Mouse (Mus musculus): ENCODE results near the gene Prkcd. TPM values are rescaled to one million over a fixed set of nuclear protein-coding genes. Genes with fewer than 3 reads are reported as not detected.

Prkcd gene
- total RNA-seq, 2 experiments from 2014 or later = 33.5 to 38.1 TPM

DNA sequence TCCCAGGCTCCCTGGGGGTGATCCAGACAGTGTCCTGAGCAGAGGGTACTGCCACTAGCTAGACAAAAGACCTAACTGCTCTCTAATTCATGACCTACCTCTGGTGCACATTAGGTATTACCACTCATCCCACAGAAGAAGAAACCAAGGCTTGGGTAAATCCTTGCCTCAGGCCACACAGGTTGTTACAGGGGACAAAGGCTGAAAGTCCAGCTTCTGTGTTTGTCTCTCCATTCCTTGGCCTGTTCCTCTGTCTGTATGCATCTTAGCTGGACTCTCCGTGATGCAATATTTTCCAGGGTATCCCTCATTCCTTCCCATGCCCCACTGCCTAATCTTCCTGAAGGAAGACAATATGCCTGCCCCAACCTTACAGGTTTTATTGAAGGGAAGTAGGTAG, 8.4 kb upstream of the Prkcd start:
- DNase-seq = no peak

DNA sequence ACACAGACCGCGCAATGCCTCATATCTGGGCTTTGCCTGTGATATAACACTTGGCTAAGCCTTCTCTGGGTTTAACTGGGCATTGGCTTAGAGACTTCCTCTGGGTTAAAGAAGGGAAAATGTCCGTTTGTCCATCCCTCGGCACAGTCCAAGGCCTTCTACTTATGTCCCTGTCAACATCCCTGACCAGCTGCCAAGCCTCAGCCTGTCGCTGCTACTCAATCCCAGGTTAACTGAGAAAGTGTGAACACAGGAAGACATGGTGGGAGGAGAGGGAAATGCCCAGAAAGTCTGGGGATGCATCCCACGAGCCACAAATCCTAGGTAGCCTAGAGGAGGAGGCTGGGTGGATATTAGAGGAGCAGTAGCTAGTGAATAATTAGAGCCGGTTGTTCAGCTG, 7.7 kb upstream of the Prkcd start:
- DNase-seq = no peak

DNA sequence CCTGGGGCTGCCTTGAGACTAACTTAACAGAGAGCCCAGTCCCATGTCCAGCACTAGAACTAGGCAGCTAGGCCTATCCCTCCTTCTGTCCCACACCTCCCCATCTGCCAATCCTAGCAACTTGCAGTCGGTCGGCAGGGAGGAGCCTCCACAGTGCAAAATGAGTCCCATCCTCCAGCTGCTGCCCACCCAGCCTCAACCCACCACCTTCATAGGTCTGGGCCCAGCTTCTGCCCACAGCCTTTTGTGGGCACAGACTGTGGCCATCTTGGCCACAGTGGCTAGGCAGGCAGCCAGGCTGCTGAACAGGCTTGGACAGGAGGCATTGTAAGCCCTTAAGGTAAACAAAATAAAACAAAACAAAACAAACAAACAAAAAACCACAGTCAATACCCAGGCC, 5.8 kb upstream of the Prkcd start:
- DNase-seq = no peak

DNA sequence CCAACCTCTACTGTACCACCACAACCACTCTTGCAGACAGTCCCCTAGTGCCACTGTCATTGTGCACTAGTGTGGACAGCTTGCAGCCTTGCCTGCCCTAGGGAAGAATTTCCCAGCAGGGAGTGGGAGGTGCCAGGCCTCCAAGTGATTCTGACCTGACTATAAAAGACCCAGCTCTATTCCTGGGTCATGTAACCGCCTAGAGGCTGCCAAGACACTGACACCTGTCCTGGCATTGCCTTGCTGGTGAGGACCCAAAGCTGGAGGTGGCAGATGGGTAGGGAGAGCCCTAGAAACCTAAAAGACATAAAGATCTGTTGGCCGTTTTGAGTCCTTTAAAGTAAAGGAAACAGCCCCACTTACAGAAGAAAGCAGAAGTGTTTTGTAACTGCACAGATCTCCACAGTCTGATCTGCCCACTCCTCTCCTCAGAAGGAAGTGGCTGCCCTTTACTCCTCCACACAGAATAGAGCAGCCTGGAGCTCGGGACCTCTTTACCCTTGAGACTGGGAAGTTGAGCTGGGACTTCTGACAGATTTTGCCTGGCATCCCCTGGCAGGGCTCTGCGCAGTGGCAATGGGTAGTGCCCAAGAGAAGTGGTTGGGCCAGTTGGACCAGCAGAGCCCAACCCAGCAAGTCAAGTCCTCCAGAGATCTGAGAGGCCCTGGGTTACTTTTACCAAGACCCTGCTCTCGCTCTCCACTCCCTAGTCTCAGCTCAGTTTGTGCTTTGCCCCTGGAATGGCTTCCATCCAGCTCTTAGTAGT, 5.0 kb upstream of the Prkcd start:
- DNase-seq = peak in 1 of 2 experiments; percentile 17

DNA sequence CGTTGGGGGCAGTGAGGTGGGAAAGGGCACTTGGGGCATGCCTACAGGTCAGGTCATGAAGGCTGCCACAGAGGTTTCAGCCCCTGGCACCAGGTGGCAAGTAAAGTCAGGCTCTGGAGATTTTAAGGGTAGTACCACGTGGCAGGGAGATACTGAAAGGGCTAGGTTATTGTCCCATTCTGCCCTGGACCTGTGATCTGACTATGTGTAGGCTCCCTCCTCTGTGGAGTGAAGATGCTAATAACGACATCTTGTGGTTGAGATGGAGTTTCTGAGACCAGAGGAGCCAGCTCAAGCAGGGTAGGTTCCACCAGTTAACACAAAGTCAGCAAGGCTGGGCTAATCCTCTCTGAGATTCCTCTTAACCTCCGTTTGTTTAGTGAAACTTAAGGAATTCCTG, 3.8 kb upstream of the Prkcd start:
- DNase-seq = no peak

DNA sequence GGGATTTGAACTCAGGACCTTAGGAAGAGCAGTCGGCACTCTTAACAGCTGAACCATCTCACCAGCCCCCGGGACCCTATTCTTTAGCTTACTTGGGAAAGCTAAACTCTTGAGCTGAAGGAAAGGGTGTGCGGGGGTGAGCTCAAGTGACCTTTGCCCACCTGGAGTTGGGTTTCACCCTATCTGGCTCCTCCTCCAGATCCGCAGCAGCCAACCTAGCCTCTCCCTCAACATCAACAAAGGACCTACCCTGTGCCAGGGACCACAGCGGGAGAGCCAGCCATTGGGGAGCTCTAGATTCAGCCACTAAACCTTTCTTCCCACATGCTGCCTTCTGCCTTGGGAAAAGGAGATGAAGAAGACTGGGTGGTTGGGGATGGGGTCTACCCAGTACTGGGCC, 2.2 kb upstream of the Prkcd start:
- no peak for DNase-seq

DNA sequence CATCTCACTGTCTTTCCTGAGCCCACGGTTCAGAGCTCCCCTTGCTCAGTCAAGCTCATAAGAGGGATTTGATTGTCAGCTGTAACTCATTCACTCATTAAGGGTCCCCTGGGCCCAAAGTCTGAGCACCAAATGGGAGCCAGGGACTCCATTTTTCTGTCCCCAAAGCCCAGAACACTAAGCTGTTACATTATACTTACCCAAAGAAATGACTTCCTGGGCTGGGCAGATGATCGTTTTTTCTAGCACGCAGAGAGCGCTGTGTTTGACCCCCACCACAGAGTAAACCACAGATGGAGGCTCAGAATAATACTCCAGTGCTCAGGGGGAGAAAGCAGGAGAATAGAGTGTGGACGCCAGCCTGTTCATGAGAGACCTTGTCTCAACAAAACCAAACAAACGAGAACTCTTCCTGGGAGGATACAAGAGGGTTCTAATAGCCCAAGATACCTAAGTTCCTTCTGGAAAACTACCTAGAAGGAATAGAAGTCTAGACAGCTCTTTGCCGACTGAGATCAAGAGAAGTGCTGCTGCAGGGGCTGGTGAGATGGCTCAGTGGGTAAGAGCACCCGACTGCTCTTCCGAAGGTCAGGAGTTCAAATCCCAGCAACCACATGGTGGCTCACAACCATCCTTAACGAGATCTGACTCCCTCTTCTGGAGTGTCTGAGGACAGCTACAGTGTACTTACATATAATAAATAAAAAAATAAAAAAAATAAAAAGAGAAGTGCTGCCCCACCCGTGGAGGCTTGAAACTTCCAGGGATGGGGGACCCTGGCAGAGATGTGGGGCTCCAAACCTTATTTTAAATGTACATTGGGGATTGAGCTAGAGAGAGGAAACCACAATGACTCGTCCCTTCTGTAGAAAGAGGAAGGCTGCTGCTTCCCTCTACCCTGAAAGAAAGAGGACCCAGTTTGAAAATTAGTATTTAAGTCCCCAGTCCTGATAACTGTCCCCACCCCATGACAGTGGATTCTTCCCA, 1.0 kb upstream of the Prkcd start:
- no peak for DNase-seq

DNA sequence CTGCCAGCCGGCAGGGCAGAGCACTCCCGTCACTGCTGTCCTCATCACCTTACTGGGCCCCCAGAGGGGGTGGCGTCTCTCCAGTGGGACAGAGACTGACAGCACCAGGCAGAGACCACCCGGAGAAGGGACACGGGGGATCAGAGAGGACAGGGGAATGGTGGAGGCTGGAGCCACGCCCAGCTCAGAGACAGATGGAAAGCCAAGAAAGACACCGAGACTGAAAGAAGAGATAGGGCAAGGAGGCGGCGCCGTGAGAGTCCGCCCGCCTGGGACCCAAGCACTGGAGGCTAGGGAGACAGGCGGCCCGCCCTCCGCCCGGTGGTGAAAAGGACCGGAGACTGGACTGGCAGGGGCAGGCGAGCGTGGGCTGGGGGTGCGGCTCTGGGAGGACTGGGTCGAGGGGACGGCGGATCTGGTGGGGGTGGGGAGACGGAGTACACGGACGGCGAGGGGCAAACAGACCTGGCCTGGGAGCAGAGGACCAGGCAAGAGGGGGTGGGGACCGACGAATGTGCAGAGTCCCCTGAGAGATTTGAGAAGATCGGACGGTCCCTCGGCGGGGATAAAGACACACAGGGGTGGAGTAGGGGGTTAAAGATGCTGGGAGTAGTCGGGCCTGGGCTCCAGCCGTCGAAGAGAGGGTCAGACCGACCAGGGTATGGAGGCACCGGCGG, 741 bp downstream of the Prkcd start:
- no peak for DNase-seq

DNA sequence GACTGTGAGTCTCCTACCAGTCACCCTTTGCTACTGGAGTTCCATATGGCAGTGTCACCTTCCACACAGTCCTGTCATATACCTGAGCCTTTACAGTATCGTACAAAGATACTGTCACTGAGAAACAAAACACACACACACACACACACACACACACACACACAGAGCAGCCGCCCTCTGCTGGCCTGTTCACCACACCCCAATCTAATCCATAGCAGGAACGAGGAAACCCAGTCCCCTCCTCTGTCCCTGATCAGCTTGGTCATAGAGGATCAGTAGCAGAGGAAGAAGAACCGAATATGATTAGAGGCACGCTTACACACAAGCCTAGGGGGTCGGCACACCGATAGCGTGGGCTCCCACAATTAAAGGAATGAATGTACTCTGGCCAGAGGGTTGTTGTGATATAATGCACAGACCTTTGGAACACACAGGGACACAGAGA, 1.7 kb downstream of the Prkcd start:
- DNase-seq = no peak

DNA sequence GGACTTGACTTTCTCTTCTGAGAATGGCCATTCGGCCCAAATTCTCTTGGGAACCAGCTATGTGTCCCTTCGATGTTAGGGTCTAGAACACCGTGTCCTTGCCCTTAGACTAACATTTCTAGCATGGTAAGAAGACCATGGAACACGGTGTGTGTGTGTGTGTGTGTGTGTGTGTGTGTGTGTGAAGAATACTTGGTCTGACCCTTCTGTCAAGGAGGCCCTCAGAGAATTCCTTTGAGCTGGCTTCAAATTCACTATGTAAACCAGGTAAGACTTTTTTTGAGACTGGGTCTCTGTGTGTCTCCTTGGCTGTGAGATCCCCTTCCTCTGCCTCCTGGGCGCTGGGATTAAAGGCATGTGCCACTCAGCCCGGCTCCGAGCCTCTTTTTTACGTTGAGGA, 3.5 kb downstream of the Prkcd start:
- DNase-seq = no peak

DNA sequence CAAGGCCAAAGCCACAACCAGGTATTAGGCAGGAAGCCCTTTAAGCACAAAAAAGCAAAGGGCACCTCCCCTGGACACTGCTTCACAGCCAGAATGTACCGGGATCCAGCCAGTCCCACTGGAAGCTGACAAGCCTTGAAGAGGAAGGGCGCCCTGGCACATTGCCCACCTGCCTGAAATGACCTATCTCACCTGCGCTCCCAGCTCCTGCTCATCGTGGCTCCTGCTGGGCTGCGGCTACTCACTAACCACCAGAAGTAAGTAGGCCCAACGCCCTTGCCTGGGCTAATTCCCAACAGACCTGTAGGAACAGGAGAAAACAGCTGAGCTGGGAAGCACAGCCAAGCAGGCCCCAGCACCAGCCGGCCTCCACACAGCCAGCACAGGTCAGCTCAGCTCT, 3.9 kb downstream of the Prkcd start:
- no peak for DNase-seq

DNA sequence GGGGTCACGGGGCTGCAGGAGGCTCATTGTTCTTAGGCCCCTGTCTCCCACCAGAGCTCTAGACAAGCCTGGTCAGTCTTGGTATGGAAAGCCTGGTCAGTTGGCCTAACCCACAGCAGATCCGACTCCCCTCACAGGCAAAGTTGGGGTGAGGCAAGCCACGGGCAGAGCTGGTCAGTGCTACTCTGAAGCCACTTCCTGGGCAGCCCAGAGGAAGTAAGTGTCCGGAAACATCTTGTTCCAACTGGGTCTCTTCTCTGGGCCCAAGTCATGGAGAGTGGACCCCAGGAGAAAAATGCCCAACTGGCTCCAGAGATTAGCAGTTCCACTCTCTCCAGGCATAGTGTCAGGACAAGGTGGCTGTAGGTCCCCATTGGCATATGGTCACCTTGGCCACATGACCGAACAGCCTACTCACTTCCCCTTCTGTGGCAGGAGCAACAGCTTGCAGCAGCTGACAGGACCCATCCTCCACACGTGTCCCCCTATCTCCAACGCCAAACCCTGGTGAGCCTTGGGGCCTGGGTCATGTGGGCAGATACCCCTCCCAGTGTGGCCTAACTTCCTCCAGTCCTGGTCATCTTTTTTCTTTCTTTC, 5.9 kb downstream of the Prkcd start:
- no peak for DNase-seq

DNA sequence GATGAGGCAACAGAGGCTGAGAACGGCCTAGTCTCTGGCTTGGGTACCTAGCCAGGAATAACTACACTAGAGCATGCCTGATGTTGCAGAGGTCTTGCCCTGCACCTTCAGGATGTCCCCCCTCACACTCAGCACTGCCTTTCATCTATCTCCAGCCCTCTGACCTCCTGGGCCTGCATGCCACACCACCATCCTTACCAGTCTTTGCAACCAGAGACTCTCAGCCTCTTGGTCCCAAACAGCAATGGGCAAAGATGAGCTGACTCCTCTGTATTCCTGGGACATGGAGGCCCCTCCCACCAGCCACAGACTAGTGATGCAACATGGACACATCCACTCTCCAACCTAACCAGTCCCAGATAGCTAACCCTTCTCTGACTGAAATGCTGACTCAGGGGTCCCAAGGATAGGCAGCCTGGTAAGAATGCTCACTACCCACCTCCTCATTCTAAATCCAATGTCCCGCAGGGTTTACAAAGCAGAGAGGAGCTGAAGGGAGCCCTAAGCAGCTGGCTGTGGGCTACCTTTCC, 7.2 kb downstream of the Prkcd start:
- no peak for DNase-seq

DNA sequence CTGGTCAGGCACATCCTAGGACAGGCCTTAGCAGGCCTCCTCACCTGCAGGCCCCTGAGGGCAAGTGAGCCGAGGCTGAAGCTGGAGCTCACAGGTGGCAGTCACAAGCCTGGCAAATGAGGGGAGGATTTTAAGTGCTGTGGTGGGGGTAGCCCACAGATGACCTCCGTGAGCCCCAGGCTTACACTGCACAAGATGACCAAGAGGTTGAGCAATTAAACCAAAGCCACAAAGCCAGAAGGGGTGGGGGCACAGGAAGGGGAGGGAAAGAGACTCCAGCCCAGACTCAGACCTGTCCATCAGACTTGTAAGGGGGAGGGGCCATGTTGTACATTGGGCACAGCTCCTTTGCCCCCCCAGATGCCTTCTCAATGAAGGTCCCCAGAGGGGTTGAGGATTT, 9.3 kb downstream of the Prkcd start:
- no peak for DNase-seq

DNA sequence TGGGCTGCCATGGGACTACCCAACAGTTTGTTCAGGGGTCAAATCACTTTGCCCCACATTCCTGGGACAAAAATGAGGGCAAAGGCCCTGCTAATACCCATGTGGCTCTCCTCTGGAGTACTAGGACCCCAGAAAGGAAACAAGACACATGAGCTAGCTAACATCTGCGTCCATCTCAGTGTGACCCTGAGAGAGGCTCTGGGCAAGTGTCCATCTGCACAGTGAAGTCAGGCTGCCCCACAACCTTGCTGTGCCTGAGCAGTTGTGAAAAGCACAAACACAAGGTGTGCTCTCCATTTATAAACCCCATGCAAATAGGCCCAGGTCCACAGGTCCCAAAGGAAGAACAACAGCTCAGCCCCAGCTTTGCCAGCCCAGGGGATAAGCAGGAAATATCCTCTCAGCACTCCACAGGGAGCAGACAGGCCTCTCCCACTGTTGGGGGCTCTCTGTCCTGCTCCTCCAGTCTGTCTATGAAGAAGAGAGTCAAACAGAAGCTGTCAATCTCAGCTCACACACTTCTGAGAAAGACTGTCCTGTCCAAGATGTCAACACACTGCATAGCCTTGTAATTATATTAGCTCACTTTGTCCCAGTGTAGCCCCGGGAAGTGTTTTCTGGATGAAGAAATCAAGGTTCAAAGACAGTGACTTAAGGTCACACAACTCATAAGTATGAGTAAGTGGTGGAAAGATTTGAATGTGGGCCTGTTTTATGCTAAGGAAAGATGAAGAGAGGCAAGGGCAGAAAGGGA, 12.9 kb downstream of the Prkcd start:
- DNase-seq = no peak

DNA sequence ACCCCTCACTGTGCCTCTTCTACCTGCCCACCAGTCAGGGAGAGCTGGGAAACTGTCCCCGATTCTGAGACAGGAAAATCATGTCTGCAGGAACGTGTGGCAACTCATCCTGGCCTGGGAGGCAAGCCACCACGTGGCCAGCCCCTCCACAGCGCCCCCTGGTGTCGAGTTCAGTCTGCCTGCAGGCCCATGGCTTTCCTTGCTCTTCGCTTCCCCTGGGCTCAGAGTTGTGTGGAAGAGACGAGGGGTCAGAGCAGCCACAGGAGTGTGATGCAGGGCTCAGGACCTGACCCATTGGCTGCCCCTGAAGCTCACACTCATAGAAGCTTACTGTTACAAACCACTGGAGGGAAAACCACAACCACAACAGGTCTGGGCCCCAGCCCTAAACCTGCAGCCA, 13.5 kb downstream of the Prkcd start:
- peak; percentile 59 to 71 for DNase-seq

DNA sequence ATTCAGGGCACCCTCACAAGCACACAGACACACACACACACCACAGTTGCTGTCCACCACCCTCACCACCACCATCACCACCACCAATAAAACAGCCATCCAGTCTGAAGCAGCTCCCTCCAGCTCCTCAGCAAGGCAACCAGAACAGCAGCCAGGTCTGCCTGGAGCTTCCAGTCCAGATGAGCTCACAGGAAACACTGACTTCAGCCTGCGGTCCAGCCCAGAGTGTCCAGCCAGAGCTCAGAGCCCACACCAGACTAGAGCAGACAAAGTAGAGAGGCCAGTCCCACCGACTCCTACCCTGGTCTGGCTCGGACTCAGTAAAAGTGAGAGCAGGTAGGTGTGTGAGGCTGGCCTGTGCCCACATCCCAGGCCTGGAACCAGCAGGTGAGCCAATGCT, 15.1 kb downstream of the Prkcd start:
- no peak for DNase-seq

DNA sequence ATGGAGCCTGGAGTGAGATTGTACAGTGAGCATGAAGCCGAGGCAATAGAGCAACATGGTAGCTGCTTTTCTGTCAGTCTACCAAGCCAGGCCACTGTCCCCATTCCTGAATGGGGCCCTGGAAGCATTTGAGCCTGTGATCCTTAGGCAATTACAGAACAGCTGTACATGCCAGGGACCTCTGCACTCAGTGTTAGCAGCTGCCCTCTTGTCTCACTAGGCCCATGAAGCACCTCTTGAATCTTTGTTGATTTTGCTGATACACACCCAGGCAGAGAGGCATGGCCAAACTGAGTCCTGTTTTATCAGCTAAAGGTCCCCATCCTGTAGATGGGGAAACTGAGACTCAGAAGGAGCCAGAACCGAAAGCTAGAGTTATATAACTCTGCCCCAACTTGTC, 15.7 kb downstream of the Prkcd start:
- no peak for DNase-seq

DNA sequence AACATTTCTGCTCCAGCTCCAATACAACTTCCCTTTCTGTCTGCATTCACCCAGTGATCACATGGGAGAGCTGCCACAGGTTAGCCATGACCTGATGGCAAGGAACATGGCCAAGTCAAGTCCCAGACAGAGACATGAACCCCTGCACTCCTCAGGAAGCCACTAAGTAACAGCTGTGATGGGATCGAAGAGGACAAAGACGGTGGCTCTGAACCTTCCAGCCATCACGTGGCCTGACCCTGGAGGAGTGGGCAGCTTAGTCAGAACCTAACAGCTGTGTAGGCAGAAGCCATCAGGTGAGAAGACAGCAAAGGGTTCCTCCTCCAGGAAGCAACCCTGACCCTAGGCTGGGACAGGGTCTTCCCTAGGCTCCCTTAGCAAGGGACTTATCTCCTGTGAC, 16.5 kb downstream of the Prkcd start:
- no peak for DNase-seq

DNA sequence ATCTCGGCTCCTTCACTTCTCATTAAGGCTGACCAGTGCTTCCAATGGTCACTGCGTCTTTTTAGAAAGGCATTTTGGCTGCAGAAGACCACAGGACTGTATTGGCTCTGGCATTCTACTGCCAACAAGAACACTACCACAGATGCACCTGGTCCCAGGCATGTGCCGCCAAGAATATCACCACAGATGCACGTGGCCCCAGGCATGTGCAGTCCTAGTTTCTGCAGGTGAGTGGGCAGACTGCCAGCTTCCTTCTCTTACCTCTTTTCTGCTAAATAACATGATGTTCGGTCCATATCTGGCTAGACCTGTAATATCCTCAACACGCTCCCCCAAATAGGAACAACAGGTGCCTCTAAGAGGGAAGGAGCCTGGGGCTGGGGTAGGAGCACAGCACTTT, 17.8 kb downstream of the Prkcd start:
- no peak for DNase-seq

DNA sequence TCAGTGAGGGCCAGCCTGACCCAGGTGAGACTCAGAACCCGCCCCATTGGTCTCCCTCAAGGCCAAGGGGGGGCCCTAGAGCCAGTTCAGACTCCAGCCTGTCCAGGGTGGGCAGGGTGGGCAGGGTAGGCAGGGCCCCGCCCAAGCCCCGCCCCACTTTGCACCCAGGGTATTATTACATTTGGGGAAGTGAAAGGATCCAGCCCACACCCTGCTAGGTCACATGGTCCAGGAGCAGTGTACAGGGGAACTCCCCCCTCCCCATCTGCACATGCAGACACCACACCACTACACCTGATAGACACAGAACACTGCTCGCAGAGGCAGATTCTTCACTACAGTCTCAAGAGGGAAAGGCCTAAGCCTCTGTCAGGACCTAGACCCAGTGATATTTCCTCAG, 18.3 kb downstream of the Prkcd start:
- DNase-seq = no peak

DNA sequence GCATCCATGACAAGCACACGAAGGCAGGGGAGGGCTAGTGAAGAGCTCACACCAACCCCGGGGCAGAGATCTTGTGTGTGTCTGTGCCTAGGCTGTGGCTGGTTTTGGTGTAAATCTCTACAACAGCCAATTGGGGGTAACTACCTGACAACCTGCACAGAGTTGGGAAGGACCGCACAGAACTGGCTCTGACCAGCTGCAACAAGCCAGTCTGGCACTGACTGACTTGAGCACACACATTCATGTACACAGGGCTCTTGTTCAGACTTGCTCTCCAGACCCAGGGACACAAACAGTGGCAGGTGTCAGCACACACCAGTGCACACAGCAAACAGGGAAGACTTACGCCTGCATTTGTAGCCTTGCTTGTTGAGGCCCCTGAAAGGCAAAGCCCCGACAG, 19.2 kb downstream of the Prkcd start:
- DNase-seq = no peak

All from layer of hippocampus, postnatal 36 days (tissue).